Mouse (Mus musculus) lung, embryonic 14.5 days (tissue): ENCODE measurements around the gene Gad1. TPM values are rescaled to one million over a fixed set of nuclear protein-coding genes. Genes with fewer than 3 reads are reported as not detected.

Source experiments
- ATAC-seq: fragments of 200-750 bp; cut with Nextera tagmentation; 2 replicates; pipeline ENCODE4 v1.8.0; 2017; ENCODE audit warnings: mild to moderate bottlenecking, moderate TSS enrichment, moderate library complexity; ENCODE audit not compliant: insufficient read depth
- DNase-seq: peaks from one replicate; pipeline ENCODE4 v3.0.0-alpha.2; 2015
- H3K27ac ChIP-seq: fragments of 300-500 bp; sonication (generic); 2 replicates; pipeline ENCODE4 v1.5.1; 2014; ENCODE audit warnings: low read depth, mild to moderate bottlenecking, moderate library complexity
- H3K27me3 ChIP-seq: fragments of 300-500 bp; sonication (generic); 2 replicates; pipeline ENCODE4 v1.6.1; 2014; ENCODE audit warnings: low read length, control low read depth; ENCODE audit not compliant: insufficient read depth
- H3K36me3 ChIP-seq: fragments of 300-500 bp; sonication (generic); 2 replicates; pipeline ENCODE4 v1.6.1; 2014; ENCODE audit warnings: control low read depth; ENCODE audit not compliant: insufficient read depth
- H3K4me1 ChIP-seq: fragments of 300-500 bp; sonication (generic); 2 replicates; pipeline ENCODE4 v1.6.1; 2014; ENCODE audit warnings: antibody characterized with exemption, control low read depth; ENCODE audit not compliant: insufficient read depth
- H3K4me2 ChIP-seq: fragments of 300-500 bp; sonication (generic); 2 replicates; pipeline ENCODE4 v1.6.1; 2014; ENCODE audit warnings: mild to moderate bottlenecking
- H3K4me3 ChIP-seq: fragments of 300-500 bp; sonication (generic); 2 replicates; pipeline ENCODE4 v1.5.1; 2014; ENCODE audit warnings: low read depth, low read length
- H3K9ac ChIP-seq: fragments of 300-500 bp; sonication (generic); 2 replicates; pipeline ENCODE4 v1.6.1; 2014
- H3K9me3 ChIP-seq: fragments of 300-500 bp; sonication (generic); 2 replicates; pipeline ENCODE4 v1.6.1; 2016; ENCODE audit warnings: low read depth, low read length, control low read depth
- CTCF ChIP-seq: IDR thresholded peaks from 2 replicates; pipeline ENCODE4 v1.5.1; 2016; ENCODE audit warnings: antibody characterized with exemption, low read depth
- WGBS: fragments of 180-500 bp; shearing (Covaris S2); extraction: QIAGEN DNeasy Blood & Tissue Kit; methylation state at CpG from one replicate; pipeline ENCODE4 v1.1.7; 2014; 5-methylcytosine and 5-hydroxymethylcytosine counted together
- polyA plus RNA-seq: library from polyadenylated mRNA; unstranded; fragments of >200 nt; fragmentation: Nextera tagmentation; extraction: Ambion mirVana; gene quantifications from 2 replicates; pipeline ENCODE4 v1.2.1, GENCODE M21; 2014

The Gad1 gene
- polyA plus RNA-seq, 1 experiment from 2014 or later = 0.28 TPM

DNA sequence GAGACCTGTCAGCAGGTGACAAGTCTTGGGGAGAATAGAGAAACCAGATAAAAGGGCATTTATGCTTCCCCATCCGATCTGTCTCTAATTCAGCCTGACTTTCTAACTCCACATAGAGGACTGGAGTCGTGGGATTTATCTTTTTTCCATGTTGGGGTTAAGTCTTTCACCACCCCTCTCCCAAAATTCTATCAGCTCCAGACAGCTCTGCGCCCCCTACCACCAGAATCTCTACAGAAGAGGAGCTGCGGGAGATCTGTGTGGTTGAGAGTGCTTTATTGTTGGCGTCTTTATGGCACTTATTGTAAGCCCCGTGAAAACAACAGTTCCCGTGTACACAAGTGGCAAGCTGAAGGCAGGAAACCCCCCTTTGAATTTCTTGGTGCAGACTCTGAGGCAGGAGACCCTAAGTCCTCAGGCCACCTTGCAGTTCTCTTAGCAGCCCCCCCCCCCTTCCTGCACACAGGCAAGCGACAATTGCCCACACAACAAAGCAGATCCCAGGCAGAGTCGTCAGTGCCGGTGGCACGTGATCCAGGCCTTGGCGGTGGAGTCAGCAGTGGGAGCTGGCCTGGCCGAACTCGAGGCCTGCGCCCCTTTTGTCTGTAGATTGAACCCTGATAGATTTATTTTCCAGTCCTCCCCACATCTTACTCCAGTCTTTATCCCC, 11.9 kb downstream of the Gad1 start:
- H3K9me3 ChIP-seq = no peaks in the 10 kb centered on the region
- H3K27me3 ChIP-seq = peaks cover 98% of the 10 kb centered on the region
- H3K27ac ChIP-seq = no peak overlapping the region
- 11% methylated on average over 15 of the region's 15 CpGs for WGBS
- peaks cover 21% of the 10 kb centered on the region for H3K4me1 ChIP-seq
- no peak for ATAC-seq
- DNase-seq = no peak
- H3K36me3 ChIP-seq = no peaks in the 10 kb centered on the region
- TF ChIP-seq CTCF = no peak
- H3K4me2 ChIP-seq = no peak overlapping the region
- no peak overlapping the region for H3K9ac ChIP-seq
- no peak overlapping the region for H3K4me3 ChIP-seq

DNA sequence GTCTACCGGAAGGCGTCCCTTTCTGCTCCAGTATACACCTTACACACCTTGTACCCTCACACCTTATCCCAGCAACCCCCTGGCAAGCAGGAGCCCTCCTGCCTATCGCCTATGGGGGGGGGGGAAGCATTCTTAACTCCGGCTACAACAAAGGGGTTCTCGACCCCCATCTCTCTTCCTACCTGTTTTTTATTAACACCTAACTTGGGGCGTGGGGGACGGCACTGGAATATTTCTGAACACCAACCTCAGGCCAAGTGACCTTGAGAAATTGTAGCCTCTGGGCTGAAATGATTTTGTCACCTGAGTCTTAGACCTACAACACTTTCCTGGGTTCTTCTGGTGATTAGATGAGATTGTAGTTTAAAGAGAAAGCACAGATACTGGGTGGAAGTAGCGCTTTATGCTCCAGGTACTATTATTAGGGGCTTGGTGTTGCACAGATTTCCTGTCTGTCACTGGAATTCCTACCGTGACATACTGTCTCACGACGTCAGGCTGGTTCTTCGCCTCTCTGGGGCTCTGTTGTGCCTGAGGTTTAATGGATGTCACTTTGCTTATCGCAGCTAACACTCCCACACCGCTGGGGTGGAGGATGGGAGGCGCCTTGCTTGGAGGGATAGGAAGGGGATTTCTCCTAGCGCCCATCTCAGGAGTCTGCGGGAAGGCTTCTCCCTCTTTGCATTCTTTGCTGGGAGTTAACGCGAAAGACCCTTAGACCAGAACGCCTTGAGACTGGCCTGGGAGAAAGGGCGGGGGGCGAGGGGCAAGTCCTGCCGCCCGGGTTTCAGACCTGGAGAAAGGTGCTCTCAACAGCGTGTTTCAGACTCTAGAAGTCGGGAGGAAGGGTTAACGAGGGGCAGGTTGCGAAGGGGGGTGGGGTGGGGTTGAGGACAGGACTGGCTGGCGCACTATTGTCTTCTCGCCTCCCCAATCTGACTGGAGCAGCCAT, 13.1 kb downstream of the Gad1 start:
- Histone ChIP-seq H3K4me2 (peak overlapping the region; percentile 46), H3K27me3 (peaks cover 92% of the 10 kb centered on the region), H3K4me3 (peak overlapping the region; percentile 15; the same call in 1 of the 2 replicates), H3K36me3 (no peaks in the 10 kb centered on the region), H3K9me3 (no peaks in the 10 kb centered on the region), H3K27ac (no peak overlapping the region), H3K9ac (no peak overlapping the region), H3K4me1 (peaks cover 21% of the 10 kb centered on the region)
- TF ChIP-seq CTCF = no peak
- DNase-seq = no peak
- no peak for ATAC-seq
- WGBS = 4% methylated on average over 30 of the region's 30 CpGs

GRCm38 (mm10) chr2:70566603-70566981, 13.7 kb downstream of the Gad1 start:
- DNase-seq (peak; percentile 76), ATAC-seq (peak; percentile 35)
- H3K9me3 ChIP-seq = no peaks in the 10 kb centered on the region
- no peak overlapping the region for H3K9ac ChIP-seq
- WGBS = 1% methylated on average over 18 of the region's 18 CpGs
- peak overlapping the region; percentile 46 for H3K4me2 ChIP-seq
- no peak for TF ChIP-seq CTCF
- no peaks in the 10 kb centered on the region for H3K36me3 ChIP-seq
- peaks cover 86% of the 10 kb centered on the region for H3K27me3 ChIP-seq
- no peak overlapping the region for H3K27ac ChIP-seq
- H3K4me1 ChIP-seq = peaks cover 23% of the 10 kb centered on the region
- H3K4me3 ChIP-seq = 0 out of 2 replicates have a peak overlapping the region, but pooled peaks have one; percentile 15

GRCm38 (mm10) chr2:70567071-70567681, 14.3 kb downstream of the Gad1 start:
- peak; percentile 81 for DNase-seq
- TF ChIP-seq CTCF = peak; percentile 59
- H3K27ac ChIP-seq = no peak overlapping the region
- H3K9ac ChIP-seq = no peak overlapping the region
- 0 out of 2 replicates have a peak, but pooled peaks have one; percentile 8 for ATAC-seq
- no peaks in the 10 kb centered on the region for H3K9me3 ChIP-seq
- H3K4me1 ChIP-seq = peaks cover 27% of the 10 kb centered on the region
- H3K4me3 ChIP-seq = peak overlapping the region; percentile 34
- peak overlapping the region; percentile 69 for H3K4me2 ChIP-seq
- H3K27me3 ChIP-seq = peaks cover 80% of the 10 kb centered on the region
- no peaks in the 10 kb centered on the region for H3K36me3 ChIP-seq
- WGBS = 7% methylated on average over 23 of the region's 23 CpGs

GRCm38 (mm10) chr2:70567682-70568077, 14.8 kb downstream of the Gad1 start:
- Histone ChIP-seq H3K36me3 (no peaks in the 10 kb centered on the region), H3K27me3 (peaks cover 75% of the 10 kb centered on the region), H3K4me3 (peak overlapping the region; percentile 34), H3K9ac (no peak overlapping the region), H3K4me2 (peak overlapping the region; percentile 69), H3K4me1 (peaks cover 31% of the 10 kb centered on the region), H3K9me3 (no peaks in the 10 kb centered on the region), H3K27ac (no peak overlapping the region)
- TF ChIP-seq CTCF = no peak
- ATAC-seq (no peak), DNase-seq (no peak)
- WGBS = 2% methylated on average over 12 of the region's 12 CpGs

GRCm38 (mm10) chr2:70568198-70568941, 15.5 kb downstream of the Gad1 start:
- Histone ChIP-seq H3K4me3 (peak overlapping the region; percentile 34), H3K4me2 (peak overlapping the region; percentile 69), H3K27ac (no peak overlapping the region; the same call in 1 of the 2 replicates), H3K36me3 (no peaks in the 10 kb centered on the region), H3K4me1 (peaks cover 28% of the 10 kb centered on the region), H3K9me3 (no peaks in the 10 kb centered on the region), H3K9ac (peak overlapping the region; percentile 11; the same call in 1 of the 2 replicates), H3K27me3 (peaks cover 68% of the 10 kb centered on the region)
- DNase-seq (peak; percentile 76), ATAC-seq (0 out of 2 replicates have a peak, but pooled peaks have one; percentile 5)
- no peak for TF ChIP-seq CTCF
- WGBS = under 1% methylated on average over 34 of the region's 34 CpGs
